Mouse (Mus musculus) gastrocnemius, adult 2 months (tissue): ENCODE measurements at regions not wholly inside any gene's neighbourhood (a gene's known extent, or its start where the extent isn't known, plus 50 kb on each side); places are given as distances from the start of the nearest gene placed in this dataset.

Source experiments
- DNase-seq: peaks from one replicate; pipeline ENCODE4 v3.0.0; 2022
- H3K27ac ChIP-seq: fragments of 200-600 bp; 2 replicates; pipeline ENCODE4 v1.8.1; 2022; ENCODE audit warnings: mild to moderate bottlenecking
- H3K4me3 ChIP-seq: fragments of 200-600 bp; 2 replicates; pipeline ENCODE4 v1.8.1; 2022; ENCODE audit warnings: mild to moderate bottlenecking, moderate library complexity
- CTCF ChIP-seq: fragments of 200-600 bp; IDR thresholded peaks from 2 replicates; pipeline ENCODE4 v1.8.1; 2022; ENCODE audit warnings: antibody characterized with exemption, mild to moderate bottlenecking, moderate library complexity
- intact Hi-C: fragments of 180-260 bp; cut with DNase I; formaldehyde crosslinking; loops from one replicate; pipeline ENCODE4 v1.15.1; 2025

GRCm38 (mm10) chr9:98710155-98710710, 108.8 kb upstream of the Mrps22 start:
- Histone ChIP-seq H3K27ac (no peak overlapping the region), H3K4me3 (no peak overlapping the region)
- no peak for DNase-seq
- no peak for TF ChIP-seq CTCF
- intact Hi-C loops: no loop called here

- intact Hi-C loops: no loop called here
- H3K27ac ChIP-seq: no peak overlapping the region
- DNase-seq: no peak
- no peak overlapping the region for H3K4me3 ChIP-seq
- no peak for TF ChIP-seq CTCF
Observed at GRCm38 (mm10) chr9:98708001-98708680, 106.7 kb upstream of the Mrps22 start.

GRCm38 (mm10) chr9:98707491-98707890, 106.0 kb upstream of the Mrps22 start:
- intact Hi-C loops: no loop called here
- no peak overlapping the region for H3K4me3 ChIP-seq
- no peak for DNase-seq
- no peak overlapping the region for H3K27ac ChIP-seq
- TF ChIP-seq CTCF: no peak

- intact Hi-C loops: no loop called here
- Histone ChIP-seq H3K27ac (no peak overlapping the region), H3K4me3 (no peak overlapping the region)
- DNase-seq: no peak
- TF ChIP-seq CTCF: no peak
Observed at GRCm38 (mm10) chr9:98704131-98704530, 102.7 kb upstream of the Mrps22 start.

DNA sequence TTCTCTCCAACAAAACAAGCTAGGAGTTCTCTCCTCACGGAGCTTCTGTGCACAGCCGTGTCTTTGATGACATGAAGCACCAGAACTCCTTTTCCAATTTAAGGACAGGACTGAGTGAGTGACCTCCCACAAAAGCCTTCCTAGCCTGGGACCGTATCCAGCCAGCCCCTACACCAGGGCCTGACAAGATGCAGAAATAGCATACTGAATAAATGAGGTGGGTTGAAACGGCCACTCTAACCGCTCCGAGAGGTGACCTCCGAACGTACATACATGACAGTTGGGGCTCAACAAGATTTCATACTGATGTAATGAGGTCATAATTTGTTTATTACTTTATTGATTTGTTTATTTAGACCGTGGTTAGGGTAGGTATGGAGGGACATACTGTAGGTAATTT, 101.9 kb upstream of the Mrps22 start:
- DNase-seq: no peak
- Histone ChIP-seq H3K4me3 (no peak overlapping the region), H3K27ac (no peak overlapping the region)
- no peak for TF ChIP-seq CTCF
- intact Hi-C loops: no loop called here

- H3K4me3 ChIP-seq: no peak overlapping the region
- H3K27ac ChIP-seq: no peak overlapping the region
- no peak for DNase-seq
- TF ChIP-seq CTCF: no peak
- intact Hi-C loops: no loop called here
Observed at GRCm38 (mm10) chr9:98700571-98700970, 99.1 kb upstream of the Mrps22 start.

DNA sequence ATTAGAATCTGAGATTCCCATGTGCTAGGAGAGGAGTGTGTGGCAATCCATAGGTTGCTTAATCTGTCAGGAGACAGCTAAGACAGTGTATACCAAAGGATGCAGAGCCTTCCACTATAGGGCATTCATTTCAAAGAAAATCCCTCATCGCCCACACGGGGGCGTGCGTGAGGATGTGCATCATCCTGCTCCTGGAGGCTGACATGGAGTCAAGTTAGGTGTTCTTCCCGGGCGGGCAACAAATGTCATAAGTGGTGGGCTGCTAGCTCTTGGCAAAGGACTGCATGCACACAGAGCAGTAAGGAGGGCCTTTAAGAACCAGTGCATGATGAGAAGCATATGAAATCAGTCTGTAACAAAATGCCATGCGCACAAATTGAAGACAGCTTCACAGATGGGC, 95.7 kb upstream of the Mrps22 start:
- intact Hi-C loops: no loop called here
- Histone ChIP-seq H3K27ac (no peak overlapping the region), H3K4me3 (no peak overlapping the region)
- no peak for DNase-seq
- TF ChIP-seq CTCF: no peak

DNA sequence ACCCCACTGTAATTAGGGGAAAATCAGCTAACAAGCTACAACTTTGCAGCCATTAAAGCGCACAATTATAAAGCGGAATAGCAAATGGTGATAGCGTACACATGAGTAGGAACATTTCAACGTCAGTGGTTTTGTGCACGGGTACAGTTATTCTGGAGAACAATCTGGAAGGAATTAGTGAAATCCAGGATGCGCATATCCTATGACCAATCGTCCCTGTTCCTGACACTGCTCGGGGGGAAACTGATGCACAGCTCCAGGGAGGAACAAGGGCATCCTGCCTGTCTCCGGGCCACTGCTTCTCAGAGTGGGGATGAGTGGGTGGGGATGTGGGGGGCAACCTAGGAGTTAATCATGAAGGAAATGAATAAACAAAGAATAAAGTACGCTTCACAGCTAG, 93.6 kb upstream of the Mrps22 start:
- no peak for DNase-seq
- TF ChIP-seq CTCF: no peak
- Histone ChIP-seq H3K27ac (no peak overlapping the region), H3K4me3 (no peak overlapping the region)
- intact Hi-C loops: no loop called here

- intact Hi-C loops: no loop called here
- Histone ChIP-seq H3K27ac (peak overlapping the region; percentile 68; the same call in 1 of the 2 replicates), H3K4me3 (peak overlapping the region; percentile 58)
- DNase-seq: peak; percentile 86
- TF ChIP-seq CTCF: no peak
Observed at GRCm38 (mm10) chr9:98690839-98691516, 89.5 kb upstream of the Mrps22 start.

GRCm38 (mm10) chr9:98685548-98685947, 84.1 kb upstream of the Mrps22 start:
- H3K4me3 ChIP-seq: no peak overlapping the region
- no peak for TF ChIP-seq CTCF
- no peak for DNase-seq
- intact Hi-C loops: no loop called here
- no peak overlapping the region for H3K27ac ChIP-seq

GRCm38 (mm10) chr9:98684336-98684735, 82.9 kb upstream of the Mrps22 start:
- no peak for DNase-seq
- intact Hi-C loops: no loop called here
- Histone ChIP-seq H3K4me3 (no peak overlapping the region), H3K27ac (no peak overlapping the region)
- no peak for TF ChIP-seq CTCF

DNA sequence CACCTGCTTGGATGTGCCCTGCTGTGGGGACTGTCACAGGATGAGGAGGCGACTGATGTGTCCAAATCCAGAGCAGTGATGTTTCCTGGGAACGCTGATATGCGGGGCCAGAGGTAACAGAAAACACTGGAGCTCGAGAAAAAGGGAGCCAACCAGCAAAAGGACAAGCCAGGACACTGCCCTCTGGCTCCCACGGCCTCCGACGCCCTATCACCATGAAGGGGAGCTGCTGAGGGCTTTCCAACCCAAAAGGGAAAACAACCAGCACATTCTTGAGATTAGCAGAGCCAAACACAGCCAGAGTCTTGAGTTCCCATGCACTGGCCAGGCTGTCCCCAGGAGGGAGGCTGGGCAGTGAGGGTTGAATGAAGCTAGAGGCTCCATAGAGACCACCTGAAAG, 74.2 kb upstream of the Mrps22 start:
- no peak for TF ChIP-seq CTCF
- no peak overlapping the region for H3K4me3 ChIP-seq
- H3K27ac ChIP-seq: no peak overlapping the region
- intact Hi-C loops: no loop called here
- no peak for DNase-seq

- intact Hi-C loops: no loop called here
- Histone ChIP-seq H3K27ac (no peak overlapping the region), H3K4me3 (no peak overlapping the region)
- no peak for TF ChIP-seq CTCF
- no peak for DNase-seq
Observed at GRCm38 (mm10) chr9:98673461-98674114, 72.1 kb upstream of the Mrps22 start.

DNA sequence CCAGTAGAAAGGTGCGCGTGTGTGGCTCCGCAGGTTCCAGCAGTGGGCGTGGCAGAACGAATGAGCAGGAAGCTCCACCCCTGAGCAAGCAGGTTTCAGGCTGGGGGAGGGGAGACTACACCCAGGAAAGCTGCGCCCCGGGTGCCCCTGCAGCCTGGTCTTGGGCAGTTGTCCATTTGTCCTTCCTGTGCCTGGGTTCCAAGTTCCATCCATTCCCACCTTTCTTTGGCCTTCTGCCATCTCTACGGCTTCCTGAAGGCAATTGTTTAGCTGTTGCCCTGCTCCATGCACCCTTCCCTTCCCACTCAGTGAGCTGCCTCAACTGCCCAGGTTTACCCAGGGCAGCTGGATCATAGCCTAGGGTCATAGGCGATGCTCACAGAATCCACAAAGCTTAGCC, 70.9 kb upstream of the Mrps22 start:
- Histone ChIP-seq H3K27ac (no peak overlapping the region), H3K4me3 (no peak overlapping the region)
- DNase-seq: no peak
- TF ChIP-seq CTCF: no peak
- intact Hi-C loops: no loop called here
